Mouse (Mus musculus) layer of hippocampus, adult 11-12 months (tissue): ENCODE data around the gene Gpr135.

Source experiments
- DNase-seq: peaks from one replicate; pipeline ENCODE4 v3.0.0; 2022; ENCODE audit warnings: low spot score

Gpr135 gene

DNA sequence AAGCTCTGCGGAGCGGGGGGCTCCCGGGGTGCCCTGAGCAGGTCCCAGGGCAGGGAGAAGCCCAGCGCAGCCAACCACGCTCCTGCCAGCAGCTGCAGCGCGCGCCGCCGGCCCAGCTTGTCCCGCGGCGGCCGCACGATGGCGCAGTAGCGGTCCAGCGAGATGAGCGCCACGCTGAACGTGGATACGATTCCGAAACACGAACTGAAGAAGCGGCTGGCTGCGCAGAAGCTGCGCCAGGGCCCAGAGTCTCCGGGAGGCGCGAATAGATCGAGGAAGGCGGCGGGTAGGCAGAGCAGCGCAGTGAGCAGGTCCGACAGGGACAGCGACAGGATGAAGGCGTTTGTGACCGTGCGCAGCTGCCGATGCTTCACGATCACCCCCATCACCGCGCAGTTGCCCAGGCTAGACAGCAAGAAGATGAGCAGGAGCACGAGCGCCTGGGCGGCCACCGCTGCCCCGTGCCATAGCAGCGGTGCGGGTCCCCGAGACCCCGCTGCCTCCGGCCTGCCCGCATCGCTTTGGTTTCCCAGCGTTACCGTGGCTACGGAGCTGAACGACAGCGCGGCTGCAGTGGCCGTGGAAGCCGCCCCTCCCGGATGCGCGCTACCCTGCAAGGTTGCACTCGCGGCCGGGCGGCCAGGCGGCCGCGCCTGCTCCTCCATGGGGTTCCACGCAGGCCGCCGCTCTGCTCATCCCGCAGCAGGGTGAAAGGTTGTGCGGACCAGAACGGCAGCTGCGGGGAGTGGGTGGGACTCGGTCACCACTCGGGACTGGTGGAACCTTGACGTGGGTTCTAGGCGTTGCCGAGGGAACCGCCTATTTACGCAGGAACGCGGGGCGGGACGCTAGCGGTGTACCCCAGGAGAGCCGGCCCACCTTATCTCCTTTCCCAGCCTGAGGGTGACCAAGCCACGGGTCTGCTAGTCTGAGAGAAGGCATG, at the start of gene Gpr135:
TSS of gene Gpr135 (minus strand) at position 799 of the 943 bp plus-strand sequence.
- DNase-seq: peak; percentile 87

DNA sequence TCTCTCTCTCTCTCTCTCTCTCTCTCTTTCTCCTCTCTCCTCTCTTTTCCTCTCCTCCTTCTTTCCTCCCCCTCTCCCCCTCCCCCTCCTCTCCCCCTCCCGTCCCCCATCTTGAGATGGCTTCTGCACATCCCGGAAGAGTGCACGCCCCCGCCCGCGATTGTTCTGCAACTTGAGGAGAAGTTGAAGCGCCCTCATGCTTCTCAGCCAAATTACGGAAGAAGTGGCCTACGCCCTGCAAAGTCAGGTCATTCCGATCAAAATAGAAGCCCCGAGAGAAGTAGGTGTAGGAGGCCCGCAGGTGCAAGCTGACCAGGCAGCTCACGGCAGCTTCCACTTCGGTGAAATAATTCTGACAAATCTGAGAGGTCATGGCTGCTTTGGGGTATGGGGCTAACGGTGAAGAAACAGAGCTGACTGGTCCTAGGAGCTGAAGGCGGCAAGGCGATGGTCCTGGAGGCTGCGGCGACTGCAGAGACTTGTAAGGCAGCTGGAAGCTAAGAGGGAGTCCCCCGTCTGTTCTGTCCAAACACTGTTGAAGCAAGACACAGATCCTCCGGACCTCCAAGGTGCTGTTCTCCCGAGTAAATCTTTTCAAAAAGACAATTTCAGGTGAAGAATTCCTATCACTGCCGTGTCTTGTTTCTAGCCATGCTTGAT, 44.9 kb upstream of the Gpr135 start:
- DNase-seq: no peak

DNA sequence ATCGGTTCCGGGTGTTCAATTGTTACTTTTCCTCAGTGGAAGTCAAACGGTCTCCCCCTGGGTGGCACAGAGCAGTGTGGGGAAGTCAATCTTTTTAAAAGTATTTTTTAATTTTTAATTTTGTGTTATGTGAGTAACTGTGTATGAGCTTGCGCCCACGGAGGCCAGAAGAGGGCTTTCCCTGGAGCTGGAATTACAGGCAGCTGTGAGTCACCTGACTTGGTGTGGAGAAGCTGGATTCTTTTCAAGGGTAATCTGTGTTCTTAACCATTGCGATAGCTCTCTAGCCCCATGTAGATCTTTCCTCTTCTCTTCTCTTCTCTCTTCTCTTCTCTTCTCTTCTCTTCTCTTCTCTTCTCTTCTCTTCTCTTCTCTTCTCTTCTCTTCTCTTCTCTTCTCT, 44.2 kb upstream of the Gpr135 start:
- DNase-seq: no peak

GRCm38 (mm10) chr12:72104525-72105281, 33.8 kb upstream of the Gpr135 start:
- DNase-seq: peak; percentile 65

DNA sequence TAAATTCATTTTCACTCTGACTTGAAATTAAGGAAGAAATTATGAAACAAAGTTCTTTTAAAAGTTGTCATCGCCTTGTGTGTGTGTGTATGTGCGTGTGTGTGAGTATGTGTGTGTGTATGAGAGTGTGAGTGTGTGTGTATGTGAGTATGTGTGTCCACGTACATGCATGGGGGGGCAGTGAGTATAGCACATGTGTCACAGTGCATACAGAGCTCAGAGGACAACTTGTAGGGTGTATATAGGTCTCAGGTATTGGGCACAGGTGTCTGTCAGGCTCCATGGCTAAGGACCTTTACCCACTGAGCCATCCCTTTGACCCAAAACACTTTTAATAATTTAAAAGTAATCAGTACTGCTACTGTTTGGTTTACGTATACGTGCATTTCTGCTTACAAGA, 33.1 kb upstream of the Gpr135 start:
- DNase-seq: no peak

DNA sequence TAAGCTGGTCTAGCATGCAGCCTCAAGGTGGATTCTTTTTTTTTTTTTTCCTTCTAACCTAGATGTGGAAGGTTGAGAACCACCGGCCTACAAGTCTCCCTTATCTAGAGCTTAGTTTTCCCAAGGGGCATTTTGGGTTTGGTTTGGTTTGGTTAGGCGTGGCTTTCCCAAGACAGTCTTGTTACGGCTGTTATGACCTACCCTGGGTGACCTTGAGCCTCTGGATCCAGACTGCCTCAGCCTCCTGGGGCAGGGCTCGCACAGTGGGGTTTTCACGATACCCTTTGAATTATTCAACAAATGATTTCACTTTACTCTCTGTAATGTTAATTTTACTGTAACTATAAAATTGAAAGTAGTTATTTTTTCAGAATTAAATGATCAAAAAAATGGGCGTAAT, 31.9 kb upstream of the Gpr135 start:
- DNase-seq: no peak

DNA sequence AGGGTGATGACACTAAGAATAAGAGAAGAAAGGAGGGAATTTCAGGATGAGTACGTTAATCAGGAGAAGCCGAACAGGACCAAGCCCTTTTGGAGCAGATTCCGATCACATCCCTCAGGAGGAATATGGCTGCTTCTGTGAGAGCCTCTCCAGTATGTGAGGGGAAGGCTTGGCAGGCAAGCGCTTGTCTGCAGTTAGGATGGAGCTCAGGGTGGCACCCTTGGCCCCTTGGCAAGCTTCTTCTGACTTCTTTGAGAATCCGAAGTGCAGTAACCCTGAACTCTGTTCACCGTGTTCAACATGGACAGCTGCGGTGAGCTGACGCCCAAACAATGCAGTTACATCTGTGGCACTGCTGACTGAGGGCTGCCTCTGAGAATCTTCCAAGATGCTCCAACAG, 26.0 kb upstream of the Gpr135 start:
- DNase-seq: no peak

GRCm38 (mm10) chr12:72089802-72090201, 18.9 kb upstream of the Gpr135 start:
- DNase-seq: no peak

GRCm38 (mm10) chr12:72086166-72086825, 15.4 kb upstream of the Gpr135 start:
- no peak for DNase-seq

DNA sequence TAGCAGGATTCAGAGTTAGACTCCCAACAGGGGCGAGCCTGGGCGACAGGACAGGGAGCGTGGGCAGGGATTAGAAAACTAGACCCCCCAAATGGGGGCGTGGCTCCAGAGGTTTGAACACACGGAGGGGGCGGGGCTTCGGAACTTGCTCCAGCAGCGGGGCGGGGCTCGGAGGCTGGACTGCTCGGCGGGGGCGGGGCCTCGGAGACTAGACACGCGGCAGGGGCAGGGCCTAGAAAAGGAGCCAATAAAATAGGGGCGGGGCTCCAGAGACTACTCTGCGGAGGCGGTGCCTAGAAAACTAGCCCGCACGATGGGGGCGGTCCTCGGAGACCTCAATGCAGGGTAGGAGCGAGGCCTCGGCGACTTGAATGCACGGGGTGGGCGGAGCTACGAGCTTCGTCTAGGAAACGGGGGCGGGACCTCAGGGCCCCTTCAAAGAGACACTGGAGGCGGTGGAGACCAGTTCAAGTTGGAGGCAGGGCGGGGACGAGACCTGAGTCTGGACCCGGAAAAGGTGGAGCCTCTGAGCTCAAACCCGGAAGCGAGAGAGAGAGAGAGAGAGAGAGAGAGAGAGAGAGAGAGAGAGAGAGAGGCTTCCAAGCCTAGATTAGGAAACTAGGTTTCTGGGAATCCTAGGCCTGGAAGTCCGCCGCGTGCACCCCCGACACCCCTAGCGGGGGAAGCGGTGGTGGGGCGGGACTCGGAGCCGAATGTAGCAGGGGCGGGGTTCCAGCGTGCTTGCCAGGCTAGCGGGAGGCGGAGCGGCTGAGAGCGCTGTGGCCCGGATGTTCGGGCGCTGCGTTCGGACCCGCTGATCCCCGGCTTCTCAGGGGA, 14.6 kb upstream of the Gpr135 start, which contains the start of the genes L3hypdh and Jkamp:
TSS of gene L3hypdh (minus strand) at position 111 of the 837 bp plus-strand sequence.
TSS of gene Jkamp (plus strand) at position 261 of the 837 bp plus-strand sequence.
- DNase-seq: peak; percentile 99

DNA sequence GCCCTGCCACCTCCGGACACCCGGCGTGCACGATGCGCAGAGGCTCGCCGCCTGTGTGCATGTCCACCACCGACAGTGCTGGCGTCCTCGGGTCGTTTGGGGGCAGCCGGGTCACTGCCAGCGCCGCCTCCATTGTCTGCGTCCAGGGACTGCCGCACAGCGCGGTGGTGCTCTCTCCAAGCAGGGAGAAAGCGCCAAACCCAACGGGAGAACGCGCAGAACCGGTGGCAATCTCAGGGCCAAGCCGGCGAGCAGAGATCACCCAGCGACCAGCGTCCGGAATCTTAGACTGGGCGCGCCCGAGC, 14.1 kb upstream of the Gpr135 start:
- no peak for DNase-seq

DNA sequence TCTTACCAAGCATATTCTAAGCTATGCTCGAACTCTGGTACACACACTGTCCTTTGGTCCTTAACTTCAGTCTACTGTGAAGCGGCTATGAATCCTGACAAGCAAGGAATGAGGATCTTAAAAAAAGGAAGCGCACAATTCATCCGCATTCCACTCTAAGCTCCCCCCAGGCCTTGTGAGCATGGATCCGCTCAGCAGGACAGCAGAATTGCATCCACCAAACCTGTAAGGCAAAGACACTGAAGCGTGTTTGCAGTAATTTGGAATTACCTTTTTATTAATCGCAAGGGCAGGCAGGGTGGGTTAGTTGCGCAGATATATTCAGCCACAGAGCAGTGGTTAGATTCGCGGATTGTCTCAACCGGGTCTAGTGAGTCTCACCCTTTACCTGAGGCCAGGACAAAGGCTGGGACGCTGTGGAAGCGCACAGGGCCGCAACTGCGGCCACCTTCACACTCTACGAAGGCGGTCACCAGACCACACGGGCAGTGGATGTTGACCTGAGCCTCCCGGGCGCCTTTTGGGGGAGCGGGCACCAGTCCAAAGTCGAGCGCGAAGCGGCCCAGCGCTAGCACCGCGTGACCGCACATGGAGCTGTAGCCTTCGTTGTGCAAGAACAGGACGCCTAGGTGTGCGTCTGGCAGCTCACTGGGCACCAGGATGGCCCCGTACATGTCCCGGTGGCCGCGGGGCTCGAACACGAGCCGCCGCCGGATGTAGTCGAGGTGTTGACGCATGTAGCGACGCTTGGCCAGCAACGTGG, 13.5 kb upstream of the Gpr135 start:
- no peak for DNase-seq

DNA sequence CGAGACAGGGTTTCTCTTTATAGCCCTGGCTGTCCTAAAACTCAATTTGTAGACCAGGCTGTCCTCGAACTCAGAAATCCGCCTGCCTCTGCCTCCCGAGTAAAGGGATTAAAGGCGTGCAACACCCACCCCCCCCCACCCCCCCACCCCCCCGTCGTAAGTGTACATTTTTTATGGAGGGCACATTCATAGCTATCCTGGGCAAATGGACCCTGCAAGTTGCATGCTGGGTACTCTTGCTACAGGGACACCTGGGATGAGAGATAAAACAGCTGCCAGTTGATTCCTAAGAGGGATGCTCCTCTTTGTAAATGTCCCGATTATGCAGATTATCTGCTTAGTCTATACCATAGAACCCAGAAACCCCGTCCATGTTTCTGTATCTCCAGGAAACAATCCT, 12.3 kb upstream of the Gpr135 start:
- no peak for DNase-seq

DNA sequence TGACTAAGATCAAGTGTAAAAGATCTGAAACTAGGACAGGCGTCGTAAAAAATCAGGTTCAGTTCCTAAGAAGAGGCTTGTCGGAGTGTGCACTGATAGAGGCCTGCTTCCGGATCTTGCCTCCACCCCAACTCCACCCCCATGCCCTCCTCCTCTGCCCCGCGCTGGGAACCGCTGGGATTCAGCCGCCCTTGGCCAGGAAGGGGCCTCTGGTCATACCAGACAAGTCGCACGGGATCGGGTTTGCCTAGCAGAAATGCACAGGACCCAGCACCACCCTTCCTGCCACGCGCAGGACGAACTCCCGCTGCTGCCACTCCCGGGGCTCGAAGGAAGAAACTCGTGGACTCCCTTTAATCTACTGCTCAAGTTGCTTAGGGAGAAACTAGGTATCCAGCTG, 11.4 kb upstream of the Gpr135 start:
- DNase-seq: no peak

DNA sequence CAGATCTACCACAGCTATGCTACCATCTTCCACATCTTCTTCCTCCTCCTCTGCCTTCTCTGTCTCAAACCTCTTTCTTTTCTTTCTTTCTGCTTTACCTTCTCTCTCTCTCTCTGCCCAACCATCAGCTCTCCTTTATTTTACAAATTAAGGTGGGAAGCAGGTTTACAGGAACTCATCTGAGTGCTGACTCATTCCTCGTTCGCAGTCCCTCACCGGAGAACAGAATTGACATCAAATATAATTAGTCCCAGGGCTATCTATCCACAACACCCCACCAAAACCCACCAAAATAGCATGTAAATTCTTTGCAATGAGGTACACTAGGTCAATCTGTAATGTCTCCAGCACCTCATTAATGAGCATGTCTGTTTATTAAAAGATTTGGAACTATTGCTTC, 11.0 kb upstream of the Gpr135 start:
- no peak for DNase-seq

- DNase-seq: no peak
Measured at GRCm38 (mm10) chr12:72078248-72078647, 7.3 kb upstream of the Gpr135 start.

GRCm38 (mm10) chr12:72069626-72070326, 1.1 kb downstream of the Gpr135 start:
- no peak for DNase-seq

- no peak for DNase-seq
Measured at GRCm38 (mm10) chr12:72057780-72058179, 13.1 kb downstream of the Gpr135 start.

- no peak for DNase-seq
Measured at GRCm38 (mm10) chr12:72053851-72054250, 17.1 kb downstream of the Gpr135 start.

- peak; percentile 12 for DNase-seq
Measured at GRCm38 (mm10) chr12:72053303-72053702, 17.6 kb downstream of the Gpr135 start.
